Mouse (Mus musculus): ENCODE results near the gene Olfr826. TPM values are rescaled to one million over a fixed set of nuclear protein-coding genes. Genes with fewer than 3 reads are reported as not detected.
"Not testable (repeated sequence)": the region's sequence is repeated elsewhere in the genome, so short reads cannot be mapped to it uniquely, and the experiment has no call there.

Gene Olfr826
- polyA plus RNA-seq (2015; fragmentation: Nextera tagmentation; extraction: Ambion mirVana), result not detected in 2 replicates

DNA sequence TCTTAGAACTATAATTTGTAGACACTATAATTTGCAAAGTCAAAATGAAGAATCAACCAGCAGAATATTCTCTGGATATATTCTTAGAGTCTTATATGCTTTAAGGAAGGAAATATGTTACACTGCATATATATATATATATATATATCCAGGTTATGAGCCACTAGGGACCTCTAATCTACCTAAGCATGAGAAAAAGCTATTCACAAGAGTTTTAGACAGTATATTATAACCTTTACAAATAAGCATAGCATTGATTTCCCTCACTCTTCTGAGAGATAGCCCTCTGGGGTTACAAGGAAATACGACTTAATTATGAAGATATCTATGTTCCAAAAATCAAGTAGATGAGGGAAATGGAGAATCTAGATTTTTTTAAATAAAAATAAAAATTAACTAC, at the start of gene Olfr826:
Olfr826 (minus strand) TSS at position 101 of the 400 bp plus-strand sequence.
- H3K4me1 ChIP-seq (replicated peaks), result no peaks in the 10 kb centered on the region
- H3K4me2 ChIP-seq, result no peak within 1 kb of the TSS
- H3K27ac ChIP-seq (replicated peaks), result no peak within 1 kb of the TSS
- H3K9ac ChIP-seq, result no peak within 1 kb of the TSS
- ATAC-seq (ENCODE audit: low FRiP score, low read depth), result no peak
- no peaks in the 10 kb centered on the region for H3K27me3 ChIP-seq
- WGBS, result 82% methylated on average over 1 of the region's 1 CpGs
- no peaks in the 10 kb centered on the region for H3K36me3 ChIP-seq
- no peaks in the 10 kb centered on the region for H3K9me3 ChIP-seq
- no peak within 1 kb of the TSS for H3K4me3 ChIP-seq

GRCm38 (mm10) chr10:130232117-130232516, 48.1 kb upstream of the Olfr826 start:
- no peak overlapping the region for H3K4me3 ChIP-seq
- H3K27ac ChIP-seq (replicated peaks), result no peak overlapping the region
- ATAC-seq (ENCODE audit: low FRiP score, low read depth), result no peak
- H3K9me3 ChIP-seq, result no peaks in the 10 kb centered on the region
- H3K4me2 ChIP-seq, result no peak overlapping the region
- H3K4me1 ChIP-seq (replicated peaks), result no peaks in the 10 kb centered on the region
- no peaks in the 10 kb centered on the region for H3K27me3 ChIP-seq
- no peak overlapping the region for H3K9ac ChIP-seq
- WGBS, result 43% methylated on average over 1 of the region's 1 CpGs
- no peaks in the 10 kb centered on the region for H3K36me3 ChIP-seq

- no peak overlapping the region for H3K27ac ChIP-seq (replicated peaks)
- no peak overlapping the region for H3K9ac ChIP-seq
- ATAC-seq (ENCODE audit: low FRiP score, low read depth), result no peak
- H3K4me2 ChIP-seq, result no peak overlapping the region
- H3K27me3 ChIP-seq, result no peaks in the 10 kb centered on the region
- no peak overlapping the region for H3K4me3 ChIP-seq
- no peaks in the 10 kb centered on the region for H3K36me3 ChIP-seq
- H3K9me3 ChIP-seq, result no peaks in the 10 kb centered on the region
- 85% methylated on average over 5 of the region's 5 CpGs for WGBS
- no peaks in the 10 kb centered on the region for H3K4me1 ChIP-seq (replicated peaks)
Observed at GRCm38 (mm10) chr10:130229584-130229983, 45.6 kb upstream of the Olfr826 start.

DNA sequence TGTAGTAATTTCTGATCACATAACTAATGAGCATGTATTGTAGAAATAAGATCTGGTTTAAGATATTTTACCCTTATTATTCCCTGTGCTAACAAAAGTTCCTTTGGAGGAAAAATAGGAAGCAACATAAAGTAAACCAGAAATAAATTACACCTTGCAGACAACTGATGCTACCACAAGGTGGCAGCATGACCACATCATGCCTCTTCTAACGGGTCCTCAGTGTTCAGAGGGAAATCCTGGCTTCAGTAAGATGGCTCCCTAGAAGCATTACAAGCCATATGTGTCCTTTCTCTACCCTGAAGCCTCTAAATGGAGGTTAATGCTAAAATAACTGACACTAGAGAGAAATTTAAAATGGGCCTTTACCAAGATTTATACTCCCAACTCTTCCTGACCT, 44.3 kb upstream of the Olfr826 start:
- Histone ChIP-seq H3K9me3 (no peaks in the 10 kb centered on the region), H3K36me3 (no peaks in the 10 kb centered on the region), H3K9ac (no peak overlapping the region), H3K4me2 (no peak overlapping the region), H3K4me1 (replicated peaks) (no peaks in the 10 kb centered on the region), H3K27ac (replicated peaks) (no peak overlapping the region), H3K4me3 (no peak overlapping the region), H3K27me3 (no peaks in the 10 kb centered on the region)
- 0% methylated on average over 1 of the region's 1 CpGs for WGBS
- peak; percentile 93 for ATAC-seq (ENCODE audit: low FRiP score, low read depth)

GRCm38 (mm10) chr10:130225034-130225433, 41.0 kb upstream of the Olfr826 start:
- H3K36me3 ChIP-seq, result no peaks in the 10 kb centered on the region
- WGBS, result 85% methylated on average over 3 of the region's 3 CpGs
- H3K9me3 ChIP-seq, result no peaks in the 10 kb centered on the region
- no peak overlapping the region for H3K4me3 ChIP-seq
- H3K4me2 ChIP-seq, result no peak overlapping the region
- H3K9ac ChIP-seq, result no peak overlapping the region
- H3K27ac ChIP-seq (replicated peaks), result no peak overlapping the region
- no peaks in the 10 kb centered on the region for H3K4me1 ChIP-seq (replicated peaks)
- no peak for ATAC-seq (ENCODE audit: low FRiP score, low read depth)
- H3K27me3 ChIP-seq, result no peaks in the 10 kb centered on the region

DNA sequence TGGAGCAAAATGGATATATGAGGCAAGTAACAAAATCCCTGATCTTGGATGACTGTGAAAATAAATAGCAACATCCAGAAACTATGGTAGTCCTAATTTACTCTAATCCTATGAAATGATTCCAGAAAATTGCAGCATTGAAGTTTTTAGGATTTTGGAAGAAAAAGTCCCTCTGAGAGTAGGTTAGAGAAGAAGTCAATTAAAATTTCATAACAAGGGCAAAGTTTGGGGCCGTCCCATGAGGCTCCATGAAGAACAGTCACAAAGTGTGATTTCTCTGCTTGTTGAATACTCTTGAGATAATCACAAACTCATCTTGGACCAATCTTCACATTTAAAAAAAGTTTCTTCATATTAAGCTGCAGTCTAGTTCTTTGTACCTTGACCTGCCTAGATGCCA, 30.3 kb upstream of the Olfr826 start, which contains the start of gene Olfr827:
Olfr827 (minus strand) TSS at position 101 of the 400 bp plus-strand sequence.
- Histone ChIP-seq H3K4me3 (no peak within 1 kb of the TSS), H3K36me3 (no peaks in the 10 kb centered on the region), H3K27ac (replicated peaks) (no peak within 1 kb of the TSS), H3K4me2 (no peak within 1 kb of the TSS), H3K27me3 (no peaks in the 10 kb centered on the region), H3K9ac (no peak within 1 kb of the TSS), H3K9me3 (no peaks in the 10 kb centered on the region), H3K4me1 (replicated peaks) (no peaks in the 10 kb centered on the region)
- ATAC-seq (ENCODE audit: low FRiP score, low read depth), result no peak
- 90% methylated on average over 1 of the region's 1 CpGs for WGBS

DNA sequence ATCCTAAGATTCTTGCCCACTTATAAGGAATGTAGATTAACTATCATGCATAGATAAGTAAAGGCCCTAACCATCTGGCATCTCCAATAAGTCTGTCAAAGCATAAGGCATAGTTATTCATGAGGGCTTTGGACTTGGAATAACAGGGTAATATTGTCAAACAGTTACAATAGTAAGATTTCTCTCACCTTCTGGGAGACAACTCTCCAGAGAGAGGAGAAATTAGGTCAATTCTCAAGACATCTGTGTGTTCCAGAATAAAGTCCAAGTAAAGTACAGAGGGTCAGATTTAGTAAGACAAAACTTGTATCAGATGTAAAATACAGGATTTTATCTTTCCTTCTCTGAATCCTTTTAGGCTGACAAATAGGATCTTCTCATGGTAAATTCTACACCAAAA, 17.3 kb downstream of the Olfr826 start, which contains the start of gene Olfr825:
Olfr825 (minus strand) TSS at position 101 of the 400 bp plus-strand sequence.
- H3K9ac ChIP-seq, result no peak within 1 kb of the TSS
- no peaks in the 10 kb centered on the region for H3K27me3 ChIP-seq
- no peaks in the 10 kb centered on the region for H3K36me3 ChIP-seq
- H3K9me3 ChIP-seq, result no peaks in the 10 kb centered on the region
- H3K27ac ChIP-seq (replicated peaks), result no peak within 1 kb of the TSS
- H3K4me2 ChIP-seq, result no peak within 1 kb of the TSS
- H3K4me3 ChIP-seq, result no peak within 1 kb of the TSS
- no peaks in the 10 kb centered on the region for H3K4me1 ChIP-seq (replicated peaks)
- no peak for ATAC-seq (ENCODE audit: low FRiP score, low read depth)

- no peaks in the 10 kb centered on the region for H3K9me3 ChIP-seq
- no peaks in the 10 kb centered on the region for H3K27me3 ChIP-seq
- H3K4me3 ChIP-seq, result no peak overlapping the region
- no peak overlapping the region for H3K4me2 ChIP-seq
- no peak for ATAC-seq (ENCODE audit: low FRiP score, low read depth)
- H3K4me1 ChIP-seq (replicated peaks), result no peaks in the 10 kb centered on the region
- no peaks in the 10 kb centered on the region for H3K36me3 ChIP-seq
- no peak overlapping the region for H3K9ac ChIP-seq
- no peak overlapping the region for H3K27ac ChIP-seq (replicated peaks)
Observed at GRCm38 (mm10) chr10:130165196-130165595, 18.8 kb downstream of the Olfr826 start.

DNA sequence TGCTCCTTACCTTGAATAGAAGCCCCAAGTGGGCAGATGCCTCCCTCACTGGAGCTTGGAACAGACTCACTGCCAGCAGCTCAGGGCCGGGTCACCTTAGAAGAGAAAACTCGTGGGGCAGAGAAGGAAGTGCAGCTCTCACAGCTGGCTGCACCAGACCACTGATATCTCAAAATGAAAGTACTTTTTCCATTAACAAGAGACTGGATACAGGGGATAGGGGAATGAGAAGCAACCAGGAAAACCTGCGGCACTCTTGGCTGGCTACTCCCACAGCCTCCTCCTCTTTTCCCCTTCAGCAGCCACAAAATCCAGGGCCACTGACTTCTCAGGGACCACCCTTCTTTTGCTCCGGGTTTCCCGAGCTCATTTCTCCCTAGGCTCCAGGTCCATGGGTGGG, 39.9 kb downstream of the Olfr826 start:
- 92% methylated on average over 5 of the region's 5 CpGs for WGBS
- Histone ChIP-seq H3K36me3 (no peaks in the 10 kb centered on the region), H3K4me3 (no peak overlapping the region), H3K27ac (replicated peaks) (no peak overlapping the region), H3K9ac (no peak overlapping the region), H3K9me3 (no peaks in the 10 kb centered on the region), H3K4me1 (replicated peaks) (no peaks in the 10 kb centered on the region), H3K27me3 (no peaks in the 10 kb centered on the region), H3K4me2 (no peak overlapping the region)
- ATAC-seq (ENCODE audit: low FRiP score, low read depth), result no peak

DNA sequence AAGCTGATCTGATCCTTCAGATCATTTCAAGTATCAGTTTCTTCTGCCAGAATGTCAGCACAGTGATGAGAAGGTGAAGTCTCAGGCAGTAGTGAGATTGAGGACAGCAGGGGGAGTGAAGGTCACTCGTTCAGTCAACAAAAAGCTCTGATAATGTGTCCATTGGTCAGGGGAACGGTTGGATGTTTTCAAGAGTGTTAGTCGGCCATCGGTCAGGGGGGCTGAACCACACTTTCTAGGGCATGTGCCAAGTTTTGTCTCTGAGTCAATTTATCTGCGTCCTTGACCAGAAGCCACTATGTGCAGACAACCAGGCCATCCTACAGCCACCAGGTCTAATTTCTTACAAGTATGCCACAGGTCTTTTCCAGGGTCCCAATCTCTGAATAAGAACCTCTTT, 41.5 kb downstream of the Olfr826 start:
- WGBS, result 89% methylated on average over 5 of the region's 5 CpGs
- H3K4me3 ChIP-seq; H3K27ac ChIP-seq (replicated peaks); H3K4me1 ChIP-seq (replicated peaks); H3K9ac ChIP-seq; ATAC-seq (ENCODE audit: low FRiP score, low read depth); H3K4me2 ChIP-seq; H3K27me3 ChIP-seq; H3K9me3 ChIP-seq; H3K36me3 ChIP-seq: not testable (repeated sequence)

DNA sequence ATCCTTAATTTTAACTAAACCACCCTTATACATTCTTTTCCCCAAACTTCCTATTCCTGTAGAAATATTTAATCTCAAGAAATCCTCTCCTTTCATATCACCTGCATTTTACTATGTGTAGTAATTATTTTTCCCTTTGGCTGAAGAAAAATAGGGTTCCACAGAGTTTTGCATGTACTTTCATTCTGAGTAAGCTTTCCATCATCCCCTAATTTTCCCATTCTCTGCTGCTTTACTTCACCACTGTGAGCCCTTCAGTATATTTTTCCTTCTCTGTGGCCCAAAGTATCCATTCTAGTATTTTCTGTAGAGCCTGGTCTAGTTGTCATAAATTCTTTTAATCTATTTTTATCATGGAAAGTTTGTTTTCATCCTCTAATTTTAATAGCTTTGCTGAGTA, 49.2 kb downstream of the Olfr826 start:
- no peak for ATAC-seq (ENCODE audit: low FRiP score, low read depth)

DNA sequence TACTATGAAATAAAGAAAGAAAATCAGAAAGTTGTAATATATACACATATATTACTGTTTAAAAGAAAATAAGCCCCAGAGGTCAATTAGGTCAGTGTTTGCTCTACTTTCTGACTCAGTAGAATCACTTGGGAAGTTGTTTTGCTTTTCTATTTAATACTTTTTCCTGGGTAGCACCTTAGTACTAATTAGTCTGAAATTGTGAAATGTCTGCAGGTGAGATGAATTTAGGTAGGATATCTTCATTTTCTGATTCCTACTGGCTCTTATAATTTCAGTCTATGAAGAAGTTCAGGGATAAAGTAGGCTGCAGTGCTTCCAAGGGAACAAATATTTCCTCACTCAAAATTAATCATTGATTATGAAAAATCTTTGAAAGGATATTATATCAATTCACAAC, 54.1 kb downstream of the Olfr826 start, which contains the start of gene Olfr824:
Olfr824 (minus strand) TSS at position 101 of the 400 bp plus-strand sequence.
- H3K36me3 ChIP-seq; H3K27ac ChIP-seq (replicated peaks); H3K9ac ChIP-seq; ATAC-seq (ENCODE audit: low FRiP score, low read depth); H3K4me3 ChIP-seq; H3K4me1 ChIP-seq (replicated peaks); H3K4me2 ChIP-seq; H3K27me3 ChIP-seq; H3K9me3 ChIP-seq: not testable (repeated sequence)

More for the DNA sequence above, 49.2 kb downstream of the Olfr826 start:
- Histone ChIP-seq H3K27me3 (no peaks in the 10 kb centered on the region), H3K4me1 (replicated peaks) (no peaks in the 10 kb centered on the region), H3K36me3 (no peaks in the 10 kb centered on the region), H3K4me3 (no peak overlapping the region), H3K27ac (replicated peaks) (no peak overlapping the region), H3K9ac (no peak overlapping the region), H3K4me2 (no peak overlapping the region), H3K9me3 (no peaks in the 10 kb centered on the region)
